Mouse (Mus musculus): ENCODE data around the gene Rpp30. TPM values are rescaled to one million over a fixed set of nuclear protein-coding genes. Genes with fewer than 3 reads are reported as not detected.

The Rpp30 gene
- total and polyA plus RNA-seq, 2 experiments from 2014 or later = 16.8 to 72.8 TPM

GRCm38 (mm10) chr19:36110465-36110864 lies 26.9 kb downstream of the Rpp30 start:
- H3K36me3 ChIP-seq (ENCODE audit: insufficient read depth, low read length) = 0 out of 2 replicates have a peak, but pooled peaks cover 3% of the 10 kb centered on the region
- no peak overlapping the region for H3K9ac ChIP-seq (replicated peaks; ENCODE audit: low read length)
- no peaks in the 10 kb centered on the region for H3K4me1 ChIP-seq (ENCODE audit: insufficient read depth, low read length)
- WGBS = 23% methylated on average over 7 of the region's 7 CpGs
- H3K4me3 ChIP-seq (ENCODE audit: low read length) = no peak overlapping the region
- no peak overlapping the region for H3K27ac ChIP-seq
- no peak for TF ChIP-seq CTCF (IDR thresholded peaks at IDR 0.05; ENCODE audit: low read depth)
- ATAC-seq (peak; percentile 37; the same call in 1 of the 2 replicates), DNase-seq (ENCODE audit: low spot score) (no peak)
- H3K9me3 ChIP-seq (ENCODE audit: low read length) = no peaks in the 10 kb centered on the region
- H3K27me3 ChIP-seq (ENCODE audit: insufficient read depth, low read length) = no peaks in the 10 kb centered on the region
- H3K4me2 ChIP-seq (ENCODE audit: low read depth, low read length) = no peak overlapping the region

GRCm38 (mm10) chr19:36111054-36111895 lies 27.8 kb downstream of the Rpp30 start:
- Histone ChIP-seq H3K27me3 (ENCODE audit: insufficient read depth, low read length) (no peaks in the 10 kb centered on the region), H3K4me2 (ENCODE audit: low read depth, low read length) (peak overlapping the region; percentile 48), H3K36me3 (ENCODE audit: insufficient read depth, low read length) (no peaks in the 10 kb centered on the region), H3K9me3 (ENCODE audit: low read length) (no peaks in the 10 kb centered on the region), H3K4me1 (ENCODE audit: insufficient read depth, low read length) (no peaks in the 10 kb centered on the region), H3K27ac (no peak overlapping the region), H3K9ac (replicated peaks; ENCODE audit: low read length) (no peak overlapping the region), H3K4me3 (ENCODE audit: low read length) (peak overlapping the region; percentile 18; the same call in 1 of the 2 replicates)
- DNase-seq (ENCODE audit: low spot score) = peak; percentile 80
- WGBS = 29% methylated on average over 7 of the region's 7 CpGs
- 0 out of 2 replicates have a peak, but pooled peaks have one; percentile 36 for ATAC-seq
- TF ChIP-seq CTCF (IDR thresholded peaks at IDR 0.05; ENCODE audit: low read depth) = peak; percentile 70

GRCm38 (mm10) chr19:36112007-36112406 lies 28.5 kb downstream of the Rpp30 start:
- H3K4me1 ChIP-seq (ENCODE audit: insufficient read depth, low read length) = no peaks in the 10 kb centered on the region
- H3K9me3 ChIP-seq (ENCODE audit: low read length) = no peaks in the 10 kb centered on the region
- H3K9ac ChIP-seq (replicated peaks; ENCODE audit: low read length) = no peak overlapping the region
- H3K27me3 ChIP-seq (ENCODE audit: insufficient read depth, low read length) = no peaks in the 10 kb centered on the region
- WGBS = 40% methylated on average over 17 of the region's 17 CpGs
- H3K36me3 ChIP-seq (ENCODE audit: insufficient read depth, low read length) = no peaks in the 10 kb centered on the region
- peak overlapping the region; percentile 18; the same call in 1 of the 2 replicates for H3K4me3 ChIP-seq (ENCODE audit: low read length)
- no peak for ATAC-seq
- DNase-seq (ENCODE audit: low spot score) = peak; percentile 29
- no peak for TF ChIP-seq CTCF (IDR thresholded peaks at IDR 0.05; ENCODE audit: low read depth)
- H3K4me2 ChIP-seq (ENCODE audit: low read depth, low read length) = peak overlapping the region; percentile 48
- no peak overlapping the region for H3K27ac ChIP-seq

- H3K4me3 ChIP-seq (ENCODE audit: low read length) = no peak overlapping the region
- H3K9ac ChIP-seq (replicated peaks; ENCODE audit: low read length) = no peak overlapping the region
- TF ChIP-seq CTCF (IDR thresholded peaks at IDR 0.05; ENCODE audit: low read depth) = no peak
- no peak for DNase-seq (ENCODE audit: low spot score)
- no peaks in the 10 kb centered on the region for H3K9me3 ChIP-seq (ENCODE audit: low read length)
- H3K4me1 ChIP-seq (ENCODE audit: insufficient read depth, low read length) = no peaks in the 10 kb centered on the region
- no peak overlapping the region for H3K4me2 ChIP-seq (ENCODE audit: low read depth, low read length)
- H3K27ac ChIP-seq = no peak overlapping the region
- ATAC-seq = no peak
- no peaks in the 10 kb centered on the region for H3K27me3 ChIP-seq (ENCODE audit: insufficient read depth, low read length)
- WGBS = 92% methylated on average over 4 of the region's 4 CpGs
- no peaks in the 10 kb centered on the region for H3K36me3 ChIP-seq (ENCODE audit: insufficient read depth, low read length)
Observed at GRCm38 (mm10) chr19:36116185-36116584, 32.7 kb downstream of the Rpp30 start.

GRCm38 (mm10) chr19:36119219-36119618 lies 35.7 kb downstream of the Rpp30 start:
- 94% methylated on average over 8 of the region's 8 CpGs for WGBS
- no peaks in the 10 kb centered on the region; the same call in 1 of the 2 replicates for H3K9me3 ChIP-seq (ENCODE audit: low read length)
- H3K27me3 ChIP-seq (ENCODE audit: insufficient read depth, low read length) = no peaks in the 10 kb centered on the region
- ATAC-seq (no peak), DNase-seq (ENCODE audit: low spot score) (no peak)
- H3K9ac ChIP-seq (replicated peaks; ENCODE audit: low read length) = no peak overlapping the region
- TF ChIP-seq CTCF (IDR thresholded peaks at IDR 0.05; ENCODE audit: low read depth) = no peak
- no peak overlapping the region for H3K4me3 ChIP-seq (ENCODE audit: low read length)
- H3K4me2 ChIP-seq (ENCODE audit: low read depth, low read length) = no peak overlapping the region
- H3K36me3 ChIP-seq (ENCODE audit: insufficient read depth, low read length) = no peaks in the 10 kb centered on the region
- H3K4me1 ChIP-seq (ENCODE audit: insufficient read depth, low read length) = no peaks in the 10 kb centered on the region
- H3K27ac ChIP-seq = no peak overlapping the region

GRCm38 (mm10) chr19:36119783-36120471 lies 36.4 kb downstream of the Rpp30 start, which contains the start of gene Ankrd1:
Gene Ankrd1, minus strand, starts transcription at chr19:36120099.
- Histone ChIP-seq H3K27me3 (ENCODE audit: insufficient read depth, low read length) (no peaks in the 10 kb centered on the region), H3K36me3 (ENCODE audit: insufficient read depth, low read length) (no peaks in the 10 kb centered on the region), H3K4me1 (ENCODE audit: insufficient read depth, low read length) (no peaks in the 10 kb centered on the region), H3K4me2 (ENCODE audit: low read depth, low read length) (no peak within 1 kb of the TSS), H3K9me3 (ENCODE audit: low read length) (no peaks in the 10 kb centered on the region; the same call in 1 of the 2 replicates), H3K27ac (no peak within 1 kb of the TSS), H3K9ac (replicated peaks; ENCODE audit: low read length) (no peak within 1 kb of the TSS), H3K4me3 (ENCODE audit: low read length) (no peak within 1 kb of the TSS)
- WGBS = 89% methylated on average over 14 of the region's 14 CpGs
- ATAC-seq (no peak), DNase-seq (ENCODE audit: low spot score) (no peak)
- no peak for TF ChIP-seq CTCF (IDR thresholded peaks at IDR 0.05; ENCODE audit: low read depth)
